In the genomic region with DNA sequence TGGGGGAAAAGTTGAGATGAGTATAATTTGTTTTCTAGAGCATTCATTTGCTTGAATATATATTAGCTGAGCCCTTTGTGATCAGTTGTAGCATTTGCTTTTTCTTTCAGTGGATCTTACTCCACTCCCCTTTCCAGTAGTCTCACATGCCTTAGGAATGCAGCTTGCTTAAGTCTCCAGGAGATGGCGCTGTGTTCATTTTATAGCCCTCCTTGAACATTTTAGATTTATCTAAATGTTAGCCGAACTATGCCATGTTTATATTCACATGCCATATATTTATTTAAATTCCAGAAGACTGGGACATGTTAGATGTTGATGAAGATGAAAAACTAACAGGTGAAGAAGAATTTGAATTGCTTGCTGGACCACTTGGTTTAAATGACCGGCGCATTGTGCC, we compare ENCODE assay signal across 9 mouse cellular contexts. TPM values are rescaled to one million over a fixed set of nuclear protein-coding genes. Genes with fewer than 3 reads are reported as not detected.
DNase-seq lines count a peak whose midpoint lies in the region.
"Had no signal": no experiment of that assay in that cellular context is flagged by ENCODE, and none has a peak within 500 bp of the region (broad histone marks: within the 10 kb centered on the region; RNA-seq: fewer than 3 reads in every experiment).

No protein-coding gene starts in this region.

- H3K4me3 ChIP-seq in forebrain, embryonic 10.5 days, result no peak overlapping the region
- H3K4me3 ChIP-seq: embryonic facial prominence, embryonic 13.5 days had no signal

- H3K4me1 ChIP-seq in forebrain, embryonic 10.5 days, result no peaks in the 10 kb centered on the region
- H3K4me1 ChIP-seq: embryonic facial prominence, embryonic 13.5 days had no signal

- H3K27ac ChIP-seq in forebrain, embryonic 10.5 days, result no peak overlapping the region
- H3K27ac ChIP-seq: embryonic facial prominence, embryonic 13.5 days had no signal

- H3K36me3 ChIP-seq in forebrain, embryonic 10.5 days (replicated peaks), result peaks cover 76% of the 10 kb centered on the region

- intact Hi-C loops in heart, postnatal 10 days (cut with DNase I), result loop anchor here (2.0 to 5.0 kb wide), 2 partner anchors 322 to 360 kb away; no protein-coding TSS in a partner anchor
- intact Hi-C loops in heart, postnatal 25 days (cut with DNase I), result loop anchor here (2.0 to 5.0 kb wide), 2 partner anchors 322 to 362 kb away; no protein-coding TSS in a partner anchor

- DNase-seq in heart, postnatal 10 days, result peak; percentile 35 to 57
- DNase-seq in heart, postnatal 25 days (ENCODE audit: low spot score), result no peak
- DNase-seq in spleen, postnatal 36 days (ENCODE audit: low spot score in 2 of 2), result peak; percentile 18 to 20
- DNase-seq in spleen, adult 12 weeks (ENCODE audit: low spot score), result no peak
- DNase-seq in c-Kit-negative CD71-positive TER-119-positive erythroid progenitor cells, embryonic 14.5 days (ENCODE audit: low read depth, low spot score), result peak; percentile 29
- peak; percentile 28 to 35 for DNase-seq in kidney, postnatal 4 days
- DNase-seq in forebrain, embryonic 10.5 days (ENCODE audit: extremely low spot score, low spot score), result no peak
- no peak for DNase-seq in neural tube, embryonic 10.5 days (ENCODE audit: extremely low spot score, low spot score)

- no peaks in the 10 kb centered on the region for H3K27me3 ChIP-seq in forebrain, embryonic 10.5 days (ENCODE audit: poor library complexity, severe bottlenecking)
- H3K27me3 ChIP-seq: embryonic facial prominence, embryonic 13.5 days had no signal

- H3K9me3 ChIP-seq in forebrain, embryonic 10.5 days, result no peaks in the 10 kb centered on the region
- H3K9me3 ChIP-seq: embryonic facial prominence, embryonic 13.5 days had no signal

- 63% methylated on average over 4 of the region's 4 CpGs for WGBS in forebrain, embryonic 10.5 days

RNA-seq across cellular contexts. Expression of a gene that starts 49.3 kb away (rescaled TPM):
- 10 to 100 TPM; 69.0 to 73.3 TPM for total RNA-seq in heart, postnatal 10 days (2021)
- 10 to 100 TPM; 45.9 to 49.2 TPM for total RNA-seq in heart, postnatal 25 days (2021)
- 1.6 TPM in 2 replicates for polyA plus RNA-seq in forebrain, embryonic 10.5 days (2016; fragmentation: Nextera tagmentation; extraction: Ambion mirVana)

Comparison
In these comparisons a context has a peak if more than half of its experiments do, and no peak if none do; other contexts are left out.
1. DNase-seq: peak in heart, postnatal 10 days (2 of 2), spleen, postnatal 36 days (2 of 2), c-Kit-negative CD71-positive TER-119-positive erythroid progenitor cells, embryonic 14.5 days (single experiment) and kidney, postnatal 4 days (2 of 2); none in heart, postnatal 25 days (single experiment), spleen, adult 12 weeks (single experiment), forebrain, embryonic 10.5 days (single experiment) and neural tube, embryonic 10.5 days (single experiment).